Mouse (Mus musculus): Measurements from ENCODE around the gene A3galt2. TPM values are rescaled to one million over a fixed set of nuclear protein-coding genes. Genes with fewer than 3 reads are reported as not detected.

A3galt2 gene
- polyA plus RNA-seq, 1 experiment from 2014 or later = 0.59 TPM

DNA sequence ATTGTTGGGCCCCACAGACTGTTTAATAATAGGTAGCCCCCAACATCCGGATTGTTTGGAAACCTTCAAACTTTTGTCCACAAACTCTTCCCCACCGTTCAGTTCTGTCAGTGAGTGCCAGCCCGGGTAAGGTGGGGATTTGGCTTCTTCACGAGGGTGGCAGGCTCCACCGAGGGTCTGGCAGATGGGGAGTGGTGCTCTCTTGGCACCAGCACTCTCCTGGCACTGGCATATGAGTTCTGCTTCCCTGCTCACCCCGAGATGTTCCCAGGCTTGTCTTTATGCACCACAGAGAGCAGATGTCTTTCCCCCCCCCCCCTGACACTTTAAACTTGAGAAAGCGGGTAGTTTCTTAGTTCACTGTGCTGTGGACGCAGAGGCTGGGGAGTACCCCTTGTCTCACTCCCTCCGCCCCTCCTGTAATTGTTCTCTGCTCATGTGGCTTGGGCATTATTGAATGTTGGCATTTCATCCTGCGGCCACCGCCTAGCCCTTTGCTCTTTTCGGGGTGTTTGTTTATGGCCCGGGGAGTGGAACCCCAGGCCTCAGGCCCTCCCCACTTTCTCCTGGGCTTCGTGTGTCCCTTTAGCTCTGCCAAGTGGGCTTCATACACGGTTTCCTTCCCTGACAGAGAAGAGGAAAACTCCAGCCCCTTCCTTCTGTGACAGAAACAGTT, 26.0 kb upstream of the A3galt2 start:
- WGBS = 7% methylated on average over 15 of the region's 15 CpGs
- Histone ChIP-seq H3K9me3 (no peaks in the 10 kb centered on the region), H3K27ac (replicated peaks) (peak overlapping the region; percentile 96), H3K9ac (replicated peaks) (peak overlapping the region; percentile 100), H3K27me3 (peaks cover 2% of the 10 kb centered on the region; the same call in 1 of the 2 replicates), H3K4me2 (replicated peaks) (peak overlapping the region; percentile 100), H3K36me3 (peaks cover 7% of the 10 kb centered on the region; the same call in 1 of the 2 replicates), H3K4me1 (peaks cover 72% of the 10 kb centered on the region), H3K4me3 (peak overlapping the region; percentile 99)
- ATAC-seq (ENCODE audit: low FRiP score, low read depth) = no peak

DNA sequence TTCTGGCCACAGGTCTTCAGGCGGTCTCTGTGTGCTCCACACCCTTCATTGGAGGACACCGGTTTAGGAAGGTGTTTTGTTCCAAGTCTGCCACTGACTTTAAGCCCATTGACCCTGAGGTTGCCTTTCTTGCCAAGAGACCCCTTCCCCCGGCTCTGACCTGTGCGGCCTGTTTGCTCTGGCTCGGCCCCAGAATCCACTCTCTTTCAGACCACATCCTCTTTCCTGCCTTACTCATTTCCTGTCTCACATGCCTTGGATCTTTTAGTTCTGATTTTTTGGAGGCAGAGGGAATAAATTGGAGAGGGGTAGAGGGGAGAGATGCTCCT, 25.5 kb upstream of the A3galt2 start:
- H3K27ac ChIP-seq (replicated peaks) = peak overlapping the region; percentile 96
- H3K4me1 ChIP-seq = peaks cover 76% of the 10 kb centered on the region
- H3K4me3 ChIP-seq = peak overlapping the region; percentile 99
- no peak for ATAC-seq (ENCODE audit: low FRiP score, low read depth)
- 11% methylated on average over 5 of the region's 5 CpGs for WGBS
- H3K4me2 ChIP-seq (replicated peaks) = peak overlapping the region; percentile 100
- no peaks in the 10 kb centered on the region for H3K9me3 ChIP-seq
- H3K27me3 ChIP-seq = peaks cover 2% of the 10 kb centered on the region; the same call in 1 of the 2 replicates
- peaks cover 11% of the 10 kb centered on the region; the same call in 1 of the 2 replicates for H3K36me3 ChIP-seq
- H3K9ac ChIP-seq (replicated peaks) = peak overlapping the region; percentile 100

DNA sequence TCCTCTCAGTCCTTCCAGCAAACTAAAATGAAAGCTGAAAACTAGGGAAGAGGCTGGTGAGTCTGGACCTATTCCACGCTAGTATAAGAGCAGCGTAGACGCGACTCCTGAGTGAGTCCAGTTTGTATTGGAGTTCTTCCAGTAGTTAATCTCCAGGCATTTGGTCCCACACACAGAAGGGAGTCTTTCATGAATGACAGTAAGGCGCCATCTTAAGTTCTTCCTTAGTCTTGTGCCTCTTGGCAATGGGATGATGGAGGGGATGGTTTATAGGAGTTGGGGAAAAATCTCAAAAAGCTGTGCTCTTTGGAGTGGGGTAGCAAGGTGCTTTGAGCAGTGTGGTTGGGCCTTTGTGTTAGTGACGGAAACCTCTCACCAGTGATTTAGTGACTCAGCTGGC, 24.9 kb upstream of the A3galt2 start:
- H3K27me3 ChIP-seq = no peaks in the 10 kb centered on the region
- WGBS = 59% methylated on average over 6 of the region's 6 CpGs
- H3K9me3 ChIP-seq = no peaks in the 10 kb centered on the region
- peak overlapping the region; percentile 99 for H3K4me3 ChIP-seq
- no peak for ATAC-seq (ENCODE audit: low FRiP score, low read depth)
- H3K4me2 ChIP-seq (replicated peaks) = peak overlapping the region; percentile 100
- H3K36me3 ChIP-seq = peaks cover 15% of the 10 kb centered on the region; the same call in 1 of the 2 replicates
- H3K27ac ChIP-seq (replicated peaks) = peak overlapping the region; percentile 96; the same call in 1 of the 2 replicates
- peaks cover 78% of the 10 kb centered on the region for H3K4me1 ChIP-seq
- peak overlapping the region; percentile 100 for H3K9ac ChIP-seq (replicated peaks)

DNA sequence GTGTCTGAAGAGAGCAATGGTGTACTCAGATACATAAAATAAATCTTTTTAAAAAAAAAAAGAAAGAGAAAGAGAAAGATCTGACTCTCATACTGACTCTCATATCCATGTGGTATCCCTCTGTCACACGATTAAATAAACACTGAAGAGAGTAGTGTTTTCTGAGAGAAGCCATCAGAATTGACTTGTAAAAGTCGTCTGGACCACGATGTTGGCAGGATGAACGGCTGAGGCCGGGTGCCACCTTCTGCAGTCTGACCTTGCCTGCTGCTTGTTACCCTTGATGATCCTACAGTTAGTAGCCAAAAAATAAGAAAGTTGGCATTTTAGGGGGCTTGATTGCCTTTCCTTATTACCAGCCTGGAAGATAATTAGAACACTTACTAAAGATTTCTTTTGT, 22.4 kb upstream of the A3galt2 start:
- Histone ChIP-seq H3K4me3 (no peak overlapping the region), H3K27ac (replicated peaks) (no peak overlapping the region), H3K36me3 (peaks cover 15% of the 10 kb centered on the region; the same call in 1 of the 2 replicates), H3K4me2 (replicated peaks) (peak overlapping the region; percentile 30; the same call in 1 of the 2 replicates), H3K9ac (replicated peaks) (no peak overlapping the region), H3K9me3 (no peaks in the 10 kb centered on the region), H3K4me1 (peaks cover 85% of the 10 kb centered on the region), H3K27me3 (no peaks in the 10 kb centered on the region)
- WGBS = 53% methylated on average over 5 of the region's 5 CpGs
- no peak for ATAC-seq (ENCODE audit: low FRiP score, low read depth)

DNA sequence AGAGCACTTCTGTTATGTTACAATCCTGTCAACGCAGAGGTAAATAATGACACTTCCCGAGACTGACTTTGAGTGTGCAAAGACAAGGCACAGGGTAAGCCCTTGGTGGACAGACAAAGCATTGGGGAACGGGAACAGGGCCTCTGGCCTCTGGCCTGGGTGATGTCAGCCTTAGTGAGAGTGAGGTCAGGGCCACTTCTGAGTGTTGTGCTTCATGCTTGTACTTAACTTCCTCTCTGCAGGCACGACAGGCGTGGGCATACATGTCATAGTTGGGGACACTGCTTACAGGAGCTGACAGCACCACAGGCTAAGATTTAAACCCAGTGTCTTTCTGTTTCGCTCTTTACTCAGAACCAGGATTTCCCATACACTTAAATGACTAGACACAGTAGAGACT, 21.7 kb upstream of the A3galt2 start:
- Histone ChIP-seq H3K4me1 (peaks cover 92% of the 10 kb centered on the region), H3K9ac (replicated peaks) (peak overlapping the region; percentile 43), H3K4me2 (replicated peaks) (peak overlapping the region; percentile 30), H3K9me3 (no peaks in the 10 kb centered on the region), H3K27ac (replicated peaks) (peak overlapping the region; percentile 81), H3K4me3 (no peak overlapping the region), H3K36me3 (peaks cover 15% of the 10 kb centered on the region; the same call in 1 of the 2 replicates), H3K27me3 (no peaks in the 10 kb centered on the region)
- WGBS = 36% methylated on average over 6 of the region's 6 CpGs
- no peak for ATAC-seq (ENCODE audit: low FRiP score, low read depth)

DNA sequence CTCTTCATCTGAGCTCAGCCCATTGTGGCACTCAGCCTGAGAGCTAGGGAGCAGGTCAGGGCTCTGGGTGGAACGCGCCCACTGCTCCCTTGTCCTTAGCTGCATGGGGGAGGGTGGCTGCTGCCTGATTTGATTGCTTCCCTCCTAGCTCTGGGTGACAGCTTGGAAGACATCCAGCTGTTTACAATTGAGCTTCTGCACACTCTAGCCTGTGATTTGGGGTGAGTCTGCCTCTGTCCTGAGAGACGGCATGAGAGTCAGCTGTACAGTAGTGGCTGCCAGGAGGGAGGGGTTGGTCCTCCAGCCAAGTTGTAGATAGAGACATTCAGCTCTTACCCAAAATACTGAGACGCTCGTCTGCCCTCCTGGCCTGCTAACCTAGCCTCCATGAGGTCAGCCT, 20.9 kb upstream of the A3galt2 start:
- H3K27me3 ChIP-seq = no peaks in the 10 kb centered on the region
- no peaks in the 10 kb centered on the region for H3K9me3 ChIP-seq
- H3K4me3 ChIP-seq = 0 out of 2 replicates have a peak overlapping the region, but pooled peaks have one; percentile 3
- WGBS = 22% methylated on average over 5 of the region's 5 CpGs
- peak overlapping the region; percentile 43 for H3K9ac ChIP-seq (replicated peaks)
- no peak for ATAC-seq (ENCODE audit: low FRiP score, low read depth)
- H3K36me3 ChIP-seq = peaks cover 15% of the 10 kb centered on the region; the same call in 1 of the 2 replicates
- H3K4me2 ChIP-seq (replicated peaks) = peak overlapping the region; percentile 30
- peaks cover 89% of the 10 kb centered on the region for H3K4me1 ChIP-seq
- peak overlapping the region; percentile 81 for H3K27ac ChIP-seq (replicated peaks)

DNA sequence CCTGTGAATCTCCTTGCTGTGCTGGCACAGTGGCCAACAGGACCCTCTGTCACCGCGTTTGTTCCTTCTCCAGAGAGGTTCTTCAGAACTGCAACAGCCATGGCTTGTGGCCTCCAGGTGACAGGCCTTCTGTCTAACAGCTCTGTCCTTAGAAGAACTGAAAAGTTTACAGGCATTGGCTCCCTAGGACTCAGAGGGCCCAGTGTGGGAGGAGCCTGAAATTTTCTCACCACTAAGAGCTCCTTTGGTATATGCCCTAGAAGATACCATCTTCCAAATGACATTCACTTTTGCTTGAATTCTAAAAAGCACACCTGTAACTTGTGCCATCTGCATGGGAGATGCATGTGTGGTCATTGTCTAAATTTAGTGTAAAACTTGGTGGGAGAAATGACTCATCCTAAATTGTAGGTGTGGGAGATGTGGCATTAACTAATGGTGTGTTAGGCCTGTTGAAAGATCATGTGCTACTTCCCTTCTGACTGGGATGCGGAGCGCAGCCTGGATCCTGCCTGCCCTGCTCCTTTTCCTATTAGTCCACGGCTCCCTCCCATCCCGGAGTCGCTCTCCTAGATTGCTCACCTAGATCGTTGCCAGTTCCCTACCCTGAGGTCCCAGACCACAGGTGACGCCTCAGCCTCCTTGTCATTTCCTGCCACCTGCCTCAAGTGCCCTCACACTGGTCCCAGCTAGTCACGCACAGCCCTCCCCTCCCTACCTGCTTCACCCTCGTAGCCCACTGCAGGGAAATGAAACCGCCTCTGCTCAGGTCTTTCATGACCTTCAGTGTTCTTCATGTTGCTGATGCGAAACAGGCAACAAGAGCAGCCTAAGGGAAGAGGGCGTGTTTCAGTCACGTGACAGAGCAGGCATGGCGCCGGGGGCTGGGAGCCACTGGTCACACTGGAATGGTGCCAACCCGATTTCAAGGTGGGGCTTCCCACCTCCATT, 20.2 kb upstream of the A3galt2 start:
- H3K36me3 ChIP-seq = peaks cover 15% of the 10 kb centered on the region; the same call in 1 of the 2 replicates
- H3K27ac ChIP-seq (replicated peaks) = peak overlapping the region; percentile 81
- 0 out of 2 replicates have a peak overlapping the region, but pooled peaks have one; percentile 3 for H3K4me3 ChIP-seq
- H3K4me2 ChIP-seq (replicated peaks) = peak overlapping the region; percentile 30
- H3K4me1 ChIP-seq = peaks cover 82% of the 10 kb centered on the region
- no peaks in the 10 kb centered on the region for H3K27me3 ChIP-seq
- no peak for ATAC-seq (ENCODE audit: low FRiP score, low read depth)
- no peaks in the 10 kb centered on the region for H3K9me3 ChIP-seq
- 78% methylated on average over 18 of the region's 18 CpGs for WGBS
- peak overlapping the region; percentile 43 for H3K9ac ChIP-seq (replicated peaks)

DNA sequence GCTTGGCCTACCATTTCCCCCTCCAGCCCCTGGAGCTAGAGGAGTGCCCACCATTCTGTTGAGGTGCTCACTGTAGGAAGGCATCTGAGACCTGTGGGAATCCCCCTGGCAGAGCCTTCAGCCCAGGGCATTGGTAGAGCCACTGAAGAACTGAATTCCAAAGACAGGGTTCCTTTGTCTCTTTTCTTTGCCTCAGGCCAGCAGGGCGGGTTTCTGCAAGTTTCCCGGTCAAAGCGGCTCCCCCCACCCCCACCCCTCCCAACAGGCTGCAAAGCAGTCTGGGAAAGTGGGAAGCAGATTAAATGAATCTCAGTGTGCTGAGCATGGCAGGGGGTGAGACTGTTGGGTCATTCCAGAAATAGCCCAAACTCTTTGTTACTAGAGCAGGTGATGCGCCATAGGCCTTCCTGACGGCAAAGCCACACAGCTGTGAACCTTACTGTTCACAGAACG, 18.0 kb upstream of the A3galt2 start:
- no peaks in the 10 kb centered on the region for H3K9me3 ChIP-seq
- H3K36me3 ChIP-seq = peaks cover 8% of the 10 kb centered on the region; the same call in 1 of the 2 replicates
- peak overlapping the region; percentile 81 for H3K27ac ChIP-seq (replicated peaks)
- WGBS = 4% methylated on average over 6 of the region's 6 CpGs
- H3K4me3 ChIP-seq = 0 out of 2 replicates have a peak overlapping the region, but pooled peaks have one; percentile 0
- H3K9ac ChIP-seq (replicated peaks) = peak overlapping the region; percentile 7
- H3K27me3 ChIP-seq = no peaks in the 10 kb centered on the region
- H3K4me2 ChIP-seq (replicated peaks) = peak overlapping the region; percentile 25
- ATAC-seq (ENCODE audit: low FRiP score, low read depth) = peak; percentile 75
- peaks cover 74% of the 10 kb centered on the region for H3K4me1 ChIP-seq

DNA sequence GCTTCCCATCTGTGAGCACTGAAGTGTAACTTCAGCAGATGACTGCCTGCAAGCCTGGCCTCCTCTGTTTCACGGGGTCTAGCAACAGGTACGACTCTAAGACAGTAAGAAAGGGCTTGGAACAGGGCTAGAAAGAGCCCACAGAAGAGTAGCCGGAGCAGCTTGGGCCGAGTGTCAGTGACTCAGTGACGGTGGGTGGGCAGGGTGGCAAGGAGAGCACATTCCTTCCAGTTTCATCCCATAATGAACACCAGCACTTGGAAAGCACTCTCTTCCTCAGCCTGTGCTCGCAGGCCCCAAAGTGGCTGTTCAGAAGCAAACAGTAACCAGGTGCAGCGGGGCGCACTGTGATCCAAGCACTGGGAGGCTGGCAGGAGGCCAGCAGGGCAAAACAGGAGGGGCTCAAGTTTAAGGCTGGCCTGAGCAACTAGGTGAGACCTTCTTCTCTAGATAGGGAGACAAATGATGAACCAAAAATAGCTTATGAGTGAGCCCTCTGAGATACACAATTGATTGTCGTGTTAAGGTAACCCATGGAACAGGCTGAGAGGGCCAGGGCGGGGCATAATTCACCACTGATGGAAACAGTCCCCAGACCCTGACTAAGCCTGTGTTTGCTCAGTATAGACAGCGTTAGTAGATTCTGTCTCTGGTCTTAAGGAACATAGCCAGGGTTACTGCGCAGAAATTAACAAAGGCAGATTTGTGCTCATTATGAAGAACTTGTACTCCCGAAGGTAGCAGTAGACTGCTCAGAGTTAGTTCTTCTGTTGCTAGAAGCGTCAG, 17.1 kb upstream of the A3galt2 start:
- H3K4me3 ChIP-seq = no peak overlapping the region
- H3K27me3 ChIP-seq = no peaks in the 10 kb centered on the region
- H3K4me1 ChIP-seq = peaks cover 74% of the 10 kb centered on the region
- 56% methylated on average over 14 of the region's 14 CpGs for WGBS
- peak overlapping the region; percentile 25 for H3K4me2 ChIP-seq (replicated peaks)
- ATAC-seq (ENCODE audit: low FRiP score, low read depth) = no peak
- no peaks in the 10 kb centered on the region for H3K9me3 ChIP-seq
- H3K36me3 ChIP-seq = peaks cover 15% of the 10 kb centered on the region
- peak overlapping the region; percentile 81 for H3K27ac ChIP-seq (replicated peaks)
- no peak overlapping the region; the same call in 1 of the 2 replicates for H3K9ac ChIP-seq (replicated peaks)

DNA sequence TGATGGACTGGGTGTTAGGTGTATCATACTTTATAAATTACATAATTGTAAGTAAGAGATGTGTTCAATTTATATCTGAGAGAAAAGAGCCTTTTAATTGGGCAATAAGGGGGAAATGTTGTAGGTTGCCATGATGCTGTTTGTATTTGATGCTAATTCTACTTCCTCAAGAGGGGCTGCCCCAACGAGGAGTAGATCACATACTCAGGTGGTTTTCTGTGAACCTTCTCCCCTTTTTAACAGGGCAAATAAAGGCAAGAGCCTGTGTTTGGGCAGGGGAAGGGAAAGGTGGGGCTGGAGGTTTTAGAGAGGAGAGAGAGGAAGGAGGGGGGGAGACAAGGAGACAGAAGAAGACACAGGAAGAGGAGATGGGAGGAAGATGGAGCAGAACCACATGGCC, 14.3 kb upstream of the A3galt2 start:
- Histone ChIP-seq H3K27me3 (no peaks in the 10 kb centered on the region), H3K27ac (replicated peaks) (no peak overlapping the region), H3K4me1 (peaks cover 46% of the 10 kb centered on the region), H3K9me3 (no peaks in the 10 kb centered on the region), H3K36me3 (peaks cover 34% of the 10 kb centered on the region), H3K4me3 (no peak overlapping the region), H3K9ac (replicated peaks) (no peak overlapping the region), H3K4me2 (replicated peaks) (no peak overlapping the region)
- WGBS = 76% methylated on average over 1 of the region's 1 CpGs
- ATAC-seq (ENCODE audit: low FRiP score, low read depth) = no peak

DNA sequence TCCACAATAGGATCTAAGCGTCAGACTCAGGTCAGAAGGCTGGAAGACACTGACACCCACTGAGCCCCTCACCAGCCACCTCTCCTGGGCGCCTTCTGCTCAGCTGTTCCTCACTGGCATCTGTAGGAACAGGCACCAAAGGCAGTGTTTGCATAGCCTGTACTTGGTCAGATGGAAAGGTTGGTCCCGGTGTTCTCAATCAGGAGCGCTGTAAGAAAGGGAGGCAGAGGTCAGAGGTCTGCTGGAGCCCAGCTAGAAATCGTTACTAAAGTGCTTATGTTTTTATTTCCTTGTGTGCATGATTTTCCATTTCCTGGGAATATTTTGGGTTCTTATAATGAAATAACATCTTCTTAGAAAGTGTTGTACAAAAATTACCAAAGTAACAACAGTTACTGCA, 13.3 kb upstream of the A3galt2 start:
- 48% methylated on average over 5 of the region's 5 CpGs for WGBS
- no peaks in the 10 kb centered on the region for H3K9me3 ChIP-seq
- 0 out of 2 replicates have a peak overlapping the region, but pooled peaks have one; percentile 24 for H3K9ac ChIP-seq (replicated peaks)
- no peak overlapping the region for H3K27ac ChIP-seq (replicated peaks)
- H3K36me3 ChIP-seq = peaks cover 44% of the 10 kb centered on the region
- no peaks in the 10 kb centered on the region for H3K27me3 ChIP-seq
- ATAC-seq (ENCODE audit: low FRiP score, low read depth) = no peak
- H3K4me1 ChIP-seq = peaks cover 36% of the 10 kb centered on the region
- H3K4me3 ChIP-seq = no peak overlapping the region
- no peak overlapping the region for H3K4me2 ChIP-seq (replicated peaks)

All from midbrain, embryonic 12.5 days (tissue).